Mouse (Mus musculus) C2C12 (cell line): ENCODE measurements at regions not wholly inside any gene's neighbourhood (a gene's known extent, or its start where the extent isn't known, plus 50 kb on each side); places are given as distances from the start of the nearest gene placed in this dataset.

Experiments used
- CEBPB ChIP-seq: IDR thresholded peaks from one replicate; pipeline ENCODE4 v1.6.1; 2011; ENCODE audit warnings: low read depth, mild to moderate bottlenecking, control low read depth, moderate library complexity
- CTCF ChIP-seq: IDR thresholded peaks from one replicate; pipeline ENCODE4 v1.5.1; 2011; ENCODE audit not compliant: control insufficient read depth, insufficient read depth, insufficient read length
- MAX ChIP-seq: IDR thresholded peaks from one replicate; pipeline ENCODE4 v1.6.1; 2011; ENCODE audit warnings: mild to moderate bottlenecking, control low read depth
- MYOD1 ChIP-seq: IDR thresholded peaks from one replicate; pipeline ENCODE4 v1.6.1; 2011; ENCODE audit warnings: low read depth; ENCODE audit not compliant: control insufficient read depth, insufficient read length

DNA sequence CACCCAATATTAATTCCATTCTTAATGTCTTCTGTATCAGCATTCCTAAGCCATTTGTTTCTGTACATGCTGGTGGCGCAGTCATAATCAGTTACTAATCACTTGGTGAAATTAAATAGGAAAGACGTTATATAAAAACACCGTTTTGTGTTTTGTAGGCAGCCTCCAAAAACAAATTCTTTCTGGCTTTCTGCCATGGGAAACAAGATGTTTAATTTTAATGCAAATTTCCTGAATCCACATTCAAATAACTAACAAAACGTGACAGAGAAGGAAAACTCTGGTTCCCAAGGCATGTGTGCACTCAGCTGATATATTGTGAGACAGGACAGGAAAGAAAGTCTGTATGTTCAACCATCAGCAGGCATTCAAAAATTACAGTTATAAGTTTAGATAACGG, 97.6 kb downstream of the Lyplal1 start:
- TF ChIP-seq MAX: no peak
- TF ChIP-seq CTCF: no peak
- no peak for TF ChIP-seq MYOD1
- TF ChIP-seq CEBPB: no peak
